Mouse (Mus musculus) CD4-positive helper T cell, adult 2 months (primary cell): ENCODE data around the gene Olfr890.
"Not testable (repeated sequence)": the region's sequence is repeated elsewhere in the genome, so short reads cannot be mapped to it uniquely, and the experiment has no call there.

Experiments used
- DNase-seq: peaks from one replicate; pipeline ENCODE4 v3.0.0-alpha.2; 2012; ENCODE audit warnings: low read depth, missing footprints, low spot score

Olfr890 gene

GRCm38 (mm10) chr9:38142217-38142616 is at the start of gene Olfr890:
TSS of gene Olfr890 (plus strand) at chr9:38142517.
- no peak for DNase-seq

GRCm38 (mm10) chr9:38107828-38108227 is 34.5 kb upstream of the Olfr890 start, which contains the start of gene Olfr888:
TSS of gene Olfr888 (plus strand) at chr9:38108128.
- DNase-seq: no peak

- DNase-seq: no peak
Observed at GRCm38 (mm10) chr9:38114898-38115297, 27.4 kb upstream of the Olfr890 start, which contains the start of gene Olfr889. TSS of gene Olfr889 (plus strand) at chr9:38115198.

GRCm38 (mm10) chr9:38168341-38168740 is 26.0 kb downstream of the Olfr890 start:
- DNase-seq: not testable (repeated sequence)

DNA sequence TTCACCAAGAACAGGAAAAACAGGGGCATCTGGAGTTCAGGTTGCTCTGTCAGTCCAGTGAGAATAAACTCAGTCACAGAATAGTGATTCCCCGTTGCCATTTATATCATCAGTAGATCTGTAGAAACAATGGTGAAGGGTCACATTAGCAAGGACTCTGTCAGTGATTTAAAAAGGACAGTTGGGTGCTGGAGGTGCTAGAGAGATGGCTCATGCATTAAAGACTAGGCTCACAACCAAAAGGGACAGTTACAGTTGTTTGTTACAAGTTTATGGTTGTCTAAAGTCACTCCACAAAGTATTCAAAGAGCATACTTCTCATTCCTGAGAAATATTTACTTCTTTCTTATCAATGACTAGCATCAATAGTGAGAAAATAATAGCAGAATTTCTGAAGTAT is 38.4 kb downstream of the Olfr890 start, which contains the start of gene Olfr891:
Olfr891 (minus strand) TSS at position 101 of the 400 bp plus-strand sequence.
- no peak for DNase-seq
